Mouse (Mus musculus): ENCODE measurements at regions not wholly inside any gene's neighbourhood (a gene's known extent, or its start where the extent isn't known, plus 50 kb on each side); places are given as distances from the start of the nearest gene placed in this dataset.

- TF ChIP-seq CTCF (IDR thresholded peaks at IDR 0.05; ENCODE audit: extremely low read depth, insufficient read depth, low read length), result no peak
- TF ChIP-seq POLR2A (IDR thresholded peaks at IDR 0.05; ENCODE audit: extremely low read depth, insufficient read depth, low read length), result no peak
These were observed 554.7 kb downstream of the Bnc2 start for GRCm38 (mm10) chr4:84120330-84120729.

All from cortical plate, adult 2 months (tissue).